Mouse (Mus musculus) cerebellum, adult 2 months (tissue): ENCODE measurements around the gene Thap12.

Source experiments
- CTCF ChIP-seq: fragments of 200-500 bp; IDR thresholded peaks from 2 replicates; pipeline ENCODE4 v1.5.1; 2011; ENCODE audit warnings: low read depth, mild to moderate bottlenecking, control low read depth, low read length, moderate library complexity, borderline replicate concordance; ENCODE audit not compliant: insufficient read depth
- POLR2A ChIP-seq: fragments of 200-500 bp; IDR thresholded peaks from 2 replicates; pipeline ENCODE4 v1.6.1; 2011; ENCODE audit warnings: low read length, control low read depth, borderline replicate concordance; ENCODE audit not compliant: insufficient read depth

- TF ChIP-seq POLR2A (peak; percentile 83; the same call in 1 of the 2 replicates), CTCF (no peak)
Observed at GRCm38 (mm10) chr7:98656531-98657221, 46.2 kb upstream of the Thap12 start, which contains the start of gene Emsy.
